Mouse (Mus musculus) liver, postnatal 0 days (tissue): ENCODE data around the gene Galnt12.

ENCODE experiments used
- CTCF ChIP-seq: sonication (generic); IDR thresholded peaks from 2 replicates; pipeline ENCODE4 v1.5.1; 2016; ENCODE audit warnings: antibody characterized with exemption, low read depth
- EP300 ChIP-seq: IDR thresholded peaks from 2 replicates; pipeline ENCODE4 v1.6.1; 2016; ENCODE audit warnings: antibody characterized with exemption, low read depth, mild to moderate bottlenecking

DNA sequence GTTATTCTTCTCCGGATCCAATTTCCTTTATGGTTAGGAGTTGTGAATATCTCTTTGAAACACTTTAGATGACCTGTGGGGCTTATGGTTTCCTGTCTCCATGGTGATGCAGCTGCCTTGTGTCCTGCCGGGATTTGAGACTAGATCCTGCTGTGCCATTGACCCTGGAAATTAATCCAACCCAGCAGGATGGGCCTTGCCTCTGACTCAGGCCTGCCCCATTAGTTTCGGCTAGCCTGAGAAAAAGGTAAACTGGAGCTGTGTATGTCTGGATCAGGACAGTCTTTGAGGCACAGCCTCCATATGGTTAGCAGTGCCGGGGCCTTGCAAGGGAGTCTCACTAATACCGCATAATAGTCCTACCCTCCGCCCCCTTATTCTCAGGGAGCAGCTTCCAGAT, 1.9 kb downstream of the Galnt12 start:
- TF ChIP-seq CTCF, result no peak
- TF ChIP-seq EP300, result no peak
